ENCODE assay signal across 23 mouse cellular contexts in the genomic region with DNA sequence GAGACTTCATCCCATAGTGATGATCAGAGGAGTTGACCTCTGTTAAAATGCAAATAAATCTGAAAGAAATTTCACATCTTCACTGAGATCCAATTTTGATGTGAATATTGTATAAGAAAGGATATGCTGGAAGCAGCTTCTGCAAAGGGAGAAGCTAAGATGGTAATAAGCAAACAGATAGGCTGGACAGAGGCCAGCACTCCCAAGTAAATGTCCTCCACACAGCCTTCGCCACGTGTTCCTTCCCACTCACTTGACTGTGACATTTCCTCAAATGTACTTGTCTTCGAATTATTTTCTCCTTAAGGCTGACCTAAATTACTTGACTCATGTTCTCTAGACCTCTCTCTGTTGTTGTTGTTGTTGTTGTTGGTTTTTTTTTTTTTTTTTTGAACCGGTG.
DNase-seq lines count a peak whose midpoint lies in the region; ATAC-seq lines count a peak whose summit lies in the region.
"Had no signal": no experiment of that assay in that cellular context is flagged by ENCODE, and none has a peak within 500 bp of the region (broad histone marks: within the 10 kb centered on the region; RNA-seq: fewer than 3 reads in every experiment).

No protein-coding gene starts in this region.

- no peaks in the 10 kb centered on the region for H3K9me3 ChIP-seq in hindbrain, embryonic 14.5 days (ENCODE audit: control insufficient read depth, low read length)
- H3K9me3 ChIP-seq: intestine, embryonic 15.5 days; limb, embryonic 12.5 days; midbrain, embryonic 12.5 days had no signal

- no peak for ATAC-seq in hindbrain, embryonic 14.5 days (ENCODE audit: low FRiP score)
- ATAC-seq: forebrain, embryonic 14.5 days; hindbrain, embryonic 16.5 days; intestine, embryonic 15.5 days; liver, postnatal 0 days had no signal

- H3K36me3 ChIP-seq in hindbrain, embryonic 14.5 days (replicated peaks; ENCODE audit: control insufficient read depth, insufficient read depth) = no peaks in the 10 kb centered on the region
- H3K36me3 ChIP-seq: intestine, embryonic 15.5 days; limb, embryonic 12.5 days; midbrain, embryonic 12.5 days had no signal

- intact Hi-C loops in left cerebral cortex, postnatal 14 days (cut with DNase I) = no loop called here

- peak; percentile 35 to 65 for DNase-seq in frontal cortex, adult 2 months (ENCODE audit: extremely low spot score in 1 of 2, low spot score in 1 of 2)
- no peak for DNase-seq in frontal cortex, postnatal 10 days (ENCODE audit: low spot score in 2 of 2)
- peak; percentile 3 to 7 for DNase-seq in layer of hippocampus, postnatal 36 days
- no peak for DNase-seq in layer of hippocampus, adult 9-10 months (ENCODE audit: low spot score)
- DNase-seq in left cerebral cortex, postnatal 14 days (ENCODE audit: low spot score in 2 of 2) = peak; percentile 21 to 47
- DNase-seq in right cerebral cortex, postnatal 25 days = peak; percentile 11
- no peak for DNase-seq in hindbrain, embryonic 14.5 days (ENCODE audit: low spot score)
- DNase-seq in adrenal gland, adult 2 months = no peak
- DNase-seq: adrenal gland, postnatal 25 days; cerebellum, adult 9-10 months; heart, adult 11 months; kidney, adult 8-10 months; kidney, postnatal 14 days; liver, postnatal 0 days; lung, postnatal 10 days had no signal

- H3K9ac ChIP-seq in hindbrain, embryonic 14.5 days = no peak overlapping the region
- H3K9ac ChIP-seq: intestine, embryonic 15.5 days; limb, embryonic 12.5 days; liver, postnatal 0 days; midbrain, embryonic 12.5 days had no signal

- no peaks in the 10 kb centered on the region for H3K4me1 ChIP-seq in hindbrain, embryonic 14.5 days (replicated peaks; ENCODE audit: control insufficient read depth, insufficient read depth, low read length)
- H3K4me1 ChIP-seq: intestine, embryonic 15.5 days; limb, embryonic 12.5 days; midbrain, embryonic 12.5 days had no signal

- no peaks in the 10 kb centered on the region for H3K27me3 ChIP-seq in hindbrain, embryonic 14.5 days (ENCODE audit: control insufficient read depth, insufficient read depth, low read length)
- H3K27me3 ChIP-seq: intestine, embryonic 15.5 days; limb, embryonic 12.5 days; midbrain, embryonic 12.5 days had no signal

- H3K27ac ChIP-seq in hindbrain, embryonic 14.5 days = no peak overlapping the region
- H3K27ac ChIP-seq: intestine, embryonic 15.5 days; limb, embryonic 12.5 days; midbrain, embryonic 12.5 days; stomach, postnatal 0 days had no signal

- WGBS in hindbrain, embryonic 14.5 days = 90% methylated on average over 4 of the region's 4 CpGs

- H3K4me2 ChIP-seq in hindbrain, embryonic 14.5 days (replicated peaks) = no peak overlapping the region
- H3K4me2 ChIP-seq: heart, embryonic 11.5 days; intestine, embryonic 15.5 days; limb, embryonic 12.5 days; liver, embryonic 11.5 days; midbrain, embryonic 12.5 days had no signal

- H3K4me3 ChIP-seq in hindbrain, embryonic 14.5 days (replicated peaks; ENCODE audit: low read length) = no peak overlapping the region
- H3K4me3 ChIP-seq: intestine, embryonic 15.5 days; limb, embryonic 12.5 days; midbrain, embryonic 12.5 days had no signal

Comparison
In these comparisons a context has a peak if more than half of its experiments do, and no peak if none do; other contexts are left out.
1. DNase-seq: peak in frontal cortex, adult 2 months (2 of 2), layer of hippocampus, postnatal 36 days (2 of 2), left cerebral cortex, postnatal 14 days (2 of 2) and right cerebral cortex, postnatal 25 days (single experiment); none in frontal cortex, postnatal 10 days (0 of 2), layer of hippocampus, adult 9-10 months (single experiment), hindbrain, embryonic 14.5 days (single experiment) and adrenal gland, adult 2 months (single experiment).